Mouse (Mus musculus) limb, embryonic 12.5 days (tissue): ENCODE results near the gene Umodl1. TPM values are rescaled to one million over a fixed set of nuclear protein-coding genes. Genes with fewer than 3 reads are reported as not detected.

Source experiments
- ATAC-seq: fragments of 200-750 bp; cut with Nextera tagmentation; 2 replicates; pipeline ENCODE4 v1.8.0; 2017; ENCODE audit warnings: low read depth, moderate TSS enrichment; ENCODE audit not compliant: insufficient number of reproducible peaks, insufficient read depth, low FRiP score, low TSS enrichment
- H3K27ac ChIP-seq: fragments of 300-500 bp; sonication (generic); 2 replicates; pipeline ENCODE4 v1.5.1; 2016; ENCODE audit warnings: mild to moderate bottlenecking, moderate library complexity
- H3K27me3 ChIP-seq: fragments of 300-500 bp; sonication (generic); 2 replicates; pipeline ENCODE4 v1.6.1; 2016; ENCODE audit warnings: mild to moderate bottlenecking, moderate library complexity
- H3K36me3 ChIP-seq: fragments of 300-500 bp; sonication (generic); 2 replicates; pipeline ENCODE4 v1.6.1; 2016; ENCODE audit warnings: mild to moderate bottlenecking, moderate library complexity
- H3K4me1 ChIP-seq: fragments of 300-500 bp; sonication (generic); replicated peaks from 2 replicates; pipeline ENCODE4 v1.6.1; 2016
- H3K4me2 ChIP-seq: fragments of 300-500 bp; sonication (generic); 2 replicates; pipeline ENCODE4 v1.6.1; 2016; ENCODE audit warnings: mild to moderate bottlenecking, moderate library complexity
- H3K4me3 ChIP-seq: fragments of 300-500 bp; sonication (generic); replicated peaks from 2 replicates; pipeline ENCODE4 v1.5.1; 2016; ENCODE audit warnings: mild to moderate bottlenecking
- H3K9ac ChIP-seq: fragments of 300-500 bp; sonication (generic); replicated peaks from 2 replicates; pipeline ENCODE4 v1.6.1; 2016; ENCODE audit warnings: mild to moderate bottlenecking, moderate library complexity
- H3K9me3 ChIP-seq: fragments of 300-500 bp; sonication (generic); 2 replicates; pipeline ENCODE4 v1.6.1; 2016; ENCODE audit warnings: mild to moderate bottlenecking, moderate library complexity
- WGBS: fragments of 180-500 bp; shearing (Covaris S2); methylation state at CpG from one replicate; pipeline ENCODE4 v1.1.7; 2016; 5-methylcytosine and 5-hydroxymethylcytosine counted together
- microRNA-seq: library from miRNA; unstranded; fragments of <30 nt; microRNA quantifications from one replicate; pipeline ENCODE4, GENCODE M21; 2017
- polyA plus RNA-seq: library from polyadenylated mRNA; unstranded; fragments of >200 nt; fragmentation: Nextera tagmentation; extraction: Ambion mirVana; gene quantifications from 2 replicates; pipeline ENCODE4 v1.2.1, GENCODE M21; 2016

Gene Umodl1
- polyA plus RNA-seq, 1 experiment from 2014 or later, result 0.09 TPM

GRCm38 (mm10) chr17:31038381-31038780 lies 83.9 kb downstream of the Umodl1 start:
- H3K27ac ChIP-seq, result no peak overlapping the region
- H3K4me3 ChIP-seq, result no peak overlapping the region
- H3K36me3 ChIP-seq, result no peaks in the 10 kb centered on the region
- no peak overlapping the region for H3K4me2 ChIP-seq
- H3K9ac ChIP-seq, result no peak overlapping the region
- no peak for ATAC-seq
- peaks cover 30% of the 10 kb centered on the region for H3K4me1 ChIP-seq
- H3K27me3 ChIP-seq, result no peaks in the 10 kb centered on the region
- whole genome bisulfite sequencing, result 84% methylated on average over 4 of the region's 4 CpGs
- no peaks in the 10 kb centered on the region for H3K9me3 ChIP-seq

DNA sequence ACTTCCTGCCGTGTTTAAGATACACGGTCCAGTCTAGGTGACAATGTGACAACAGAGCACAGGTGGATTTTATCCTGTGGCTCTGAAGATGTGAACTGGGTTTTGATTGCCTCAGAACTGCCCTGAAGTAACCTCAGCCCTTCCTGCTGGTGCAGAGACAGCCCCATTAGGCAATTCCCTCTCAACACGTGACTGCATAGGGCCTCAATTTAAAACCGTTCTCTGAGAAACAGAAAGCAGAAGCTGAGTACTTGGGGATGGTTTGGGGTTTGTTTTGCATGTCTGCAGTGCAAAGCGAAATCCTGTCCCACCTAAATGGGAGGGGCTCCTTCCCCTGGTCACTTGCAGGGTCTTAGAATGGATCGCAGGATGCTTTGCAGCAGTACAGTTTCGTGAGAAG lies 85.2 kb downstream of the Umodl1 start:
- H3K27ac ChIP-seq, result no peak overlapping the region
- H3K4me3 ChIP-seq, result no peak overlapping the region
- H3K9ac ChIP-seq, result no peak overlapping the region
- H3K27me3 ChIP-seq, result no peaks in the 10 kb centered on the region
- WGBS, result 61% methylated on average over 7 of the region's 7 CpGs
- no peak for ATAC-seq
- H3K4me1 ChIP-seq, result peaks cover 22% of the 10 kb centered on the region
- no peak overlapping the region for H3K4me2 ChIP-seq
- no peaks in the 10 kb centered on the region for H3K9me3 ChIP-seq
- no peaks in the 10 kb centered on the region for H3K36me3 ChIP-seq

DNA sequence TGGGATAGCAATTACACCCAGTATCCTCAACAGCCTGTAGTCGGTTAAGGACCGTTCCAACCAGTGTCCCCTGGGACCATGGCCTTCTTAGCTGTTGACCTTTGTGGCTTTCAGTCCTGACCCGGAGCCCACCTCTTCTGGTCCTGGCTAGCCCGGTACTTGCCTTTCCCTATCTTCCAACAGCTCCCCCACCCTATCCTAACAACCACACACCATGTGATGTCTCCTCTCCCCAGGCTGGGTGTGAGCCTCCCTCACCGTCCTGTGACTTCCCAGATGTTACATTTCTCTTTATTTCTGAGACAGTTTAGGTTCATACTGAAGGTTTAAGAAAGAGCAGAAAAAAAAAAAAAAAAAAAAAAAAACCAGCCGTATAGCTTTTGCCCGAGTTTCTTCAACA lies 86.0 kb downstream of the Umodl1 start:
- Histone ChIP-seq H3K4me3 (no peak overlapping the region), H3K9me3 (no peaks in the 10 kb centered on the region), H3K27ac (no peak overlapping the region), H3K4me2 (no peak overlapping the region), H3K27me3 (no peaks in the 10 kb centered on the region), H3K4me1 (peaks cover 22% of the 10 kb centered on the region), H3K36me3 (no peaks in the 10 kb centered on the region), H3K9ac (no peak overlapping the region)
- no peak for ATAC-seq
- 75% methylated on average over 7 of the region's 7 CpGs for WGBS

DNA sequence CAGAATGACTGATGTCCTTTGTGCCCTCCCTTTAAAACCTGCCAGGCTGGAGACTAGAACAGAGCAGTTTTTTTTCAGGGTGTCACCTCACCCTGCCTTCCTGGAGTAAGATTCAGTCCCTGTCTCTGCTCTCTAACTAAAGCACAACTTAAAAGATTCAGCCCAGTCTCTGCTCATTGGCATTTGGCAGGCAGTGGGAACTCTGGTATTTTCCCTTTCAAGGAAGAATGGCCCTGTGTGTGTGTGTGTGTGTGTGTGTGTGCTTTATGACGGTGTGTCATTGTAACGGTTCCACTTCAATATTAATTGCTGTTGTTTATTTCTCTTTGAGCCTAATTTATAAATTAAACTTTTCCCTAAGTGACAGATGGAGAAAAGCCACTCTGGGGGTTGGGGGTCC lies 88.3 kb downstream of the Umodl1 start:
- Histone ChIP-seq H3K36me3 (no peaks in the 10 kb centered on the region), H3K9me3 (no peaks in the 10 kb centered on the region), H3K9ac (no peak overlapping the region), H3K4me2 (no peak overlapping the region), H3K4me3 (no peak overlapping the region), H3K27ac (no peak overlapping the region), H3K27me3 (no peaks in the 10 kb centered on the region), H3K4me1 (peaks cover 4% of the 10 kb centered on the region; the same call in 1 of the 2 replicates)
- 67% methylated on average over 2 of the region's 2 CpGs for WGBS
- ATAC-seq, result no peak

GRCm38 (mm10) chr17:31057151-31057890 lies 102.9 kb downstream of the Umodl1 start, which contains the start of gene Abcg1:
TSS of gene Abcg1 (plus strand) at chr17:31057675.
- ATAC-seq, result no peak; the same call in 1 of the 2 replicates
- peak within 1 kb of the TSS; percentile 92 for H3K4me2 ChIP-seq
- H3K27ac ChIP-seq, result no peak within 1 kb of the TSS
- no peaks in the 10 kb centered on the region for H3K36me3 ChIP-seq
- peak within 1 kb of the TSS; percentile 53 for H3K9ac ChIP-seq
- peaks cover 12% of the 10 kb centered on the region for H3K9me3 ChIP-seq
- H3K4me3 ChIP-seq, result peak within 1 kb of the TSS; percentile 56
- WGBS, result 2% methylated on average over 45 of the region's 49 CpGs
- peaks cover 45% of the 10 kb centered on the region for H3K27me3 ChIP-seq
- H3K4me1 ChIP-seq, result peaks cover 22% of the 10 kb centered on the region

DNA sequence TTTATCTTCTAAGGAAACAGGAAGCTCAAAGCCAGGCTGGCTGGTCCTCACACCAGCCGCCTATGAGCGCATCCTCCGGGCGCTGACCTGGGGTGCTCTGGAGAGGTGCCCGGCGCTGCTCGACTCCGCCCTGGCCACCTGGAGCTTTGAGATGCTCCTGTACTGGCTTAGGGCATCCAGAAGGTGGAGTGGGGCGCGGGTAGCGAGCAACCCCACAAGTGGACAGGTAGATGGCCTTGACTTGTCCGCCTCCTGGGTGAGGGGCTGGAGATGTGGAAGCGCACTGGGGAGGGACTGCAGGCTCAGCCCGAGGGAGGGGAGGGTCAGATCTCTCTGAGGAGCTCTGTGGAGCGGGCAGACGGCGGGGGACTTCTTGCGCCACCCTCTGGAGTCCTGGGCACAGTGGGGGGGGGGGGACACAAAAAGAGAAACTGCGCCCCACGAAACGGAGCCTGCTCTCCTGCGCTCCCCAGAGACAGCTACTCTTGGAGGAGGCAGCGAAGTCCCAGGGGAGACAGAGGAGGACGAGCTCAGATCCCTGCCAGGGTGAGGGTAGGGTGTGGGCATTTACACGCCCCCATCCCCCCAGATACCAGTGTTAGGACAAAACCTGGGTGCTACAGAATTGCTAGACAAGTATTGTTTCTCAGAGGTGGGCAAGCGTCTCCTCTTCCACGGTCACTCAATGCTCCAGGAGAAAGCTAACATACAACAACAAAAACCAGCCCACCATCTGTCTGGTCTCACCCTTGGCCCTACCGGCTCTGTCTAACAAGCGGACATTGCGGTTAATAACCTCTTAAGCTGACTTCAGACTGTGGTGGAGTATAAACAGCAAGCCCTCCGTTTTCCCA lies 103.7 kb downstream of the Umodl1 start:
- peak overlapping the region; percentile 53 for H3K9ac ChIP-seq
- peaks cover 45% of the 10 kb centered on the region for H3K27me3 ChIP-seq
- ATAC-seq, result no peak
- 2% methylated on average over 31 of the region's 31 CpGs for WGBS
- H3K4me1 ChIP-seq, result peaks cover 22% of the 10 kb centered on the region
- H3K9me3 ChIP-seq, result peaks cover 8% of the 10 kb centered on the region
- H3K4me3 ChIP-seq, result peak overlapping the region; percentile 56
- no peaks in the 10 kb centered on the region for H3K36me3 ChIP-seq
- H3K4me2 ChIP-seq, result peak overlapping the region; percentile 92
- H3K27ac ChIP-seq, result no peak overlapping the region

- Histone ChIP-seq H3K4me2 (peak overlapping the region; percentile 92), H3K9ac (no peak overlapping the region), H3K27ac (no peak overlapping the region), H3K9me3 (peaks cover 2% of the 10 kb centered on the region), H3K4me3 (peak overlapping the region; percentile 56), H3K4me1 (peaks cover 22% of the 10 kb centered on the region), H3K36me3 (no peaks in the 10 kb centered on the region), H3K27me3 (peaks cover 45% of the 10 kb centered on the region)
- no peak for ATAC-seq
- 2% methylated on average over 13 of the region's 13 CpGs for WGBS
Observed at GRCm38 (mm10) chr17:31058745-31059085, 104.3 kb downstream of the Umodl1 start.

DNA sequence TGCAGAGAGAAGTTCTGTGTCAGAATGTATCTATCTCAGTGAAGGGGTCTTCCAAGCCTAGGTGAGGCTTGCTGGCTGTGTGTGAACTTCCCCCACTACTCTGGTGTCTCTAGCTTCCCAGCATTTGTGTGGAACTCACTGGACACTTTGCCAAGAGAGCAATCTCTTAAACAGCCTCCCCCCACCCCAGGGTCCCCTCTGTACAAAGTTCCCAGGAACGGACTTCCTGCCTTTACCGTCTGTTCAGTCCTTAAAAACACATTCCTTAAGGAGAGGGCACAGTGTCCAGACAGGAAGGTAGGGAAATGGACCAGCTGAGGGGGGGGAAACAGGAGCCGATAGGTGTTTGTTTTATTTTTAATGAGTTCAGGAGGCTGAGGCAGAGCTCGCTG lies 105.8 kb downstream of the Umodl1 start:
- ATAC-seq, result no peak
- H3K36me3 ChIP-seq, result no peaks in the 10 kb centered on the region
- no peaks in the 10 kb centered on the region for H3K9me3 ChIP-seq
- 36% methylated on average over 4 of the region's 4 CpGs for WGBS
- no peak overlapping the region for H3K27ac ChIP-seq
- H3K4me3 ChIP-seq, result no peak overlapping the region
- no peak overlapping the region for H3K9ac ChIP-seq
- peaks cover 45% of the 10 kb centered on the region for H3K27me3 ChIP-seq
- peaks cover 22% of the 10 kb centered on the region for H3K4me1 ChIP-seq
- no peak overlapping the region for H3K4me2 ChIP-seq

Small RNA genes within 50 kb of the gene (microRNA-seq; reads per million reads assigned to microRNA genes)
- gene Gm24026, result not detected

Other genes starting within 250 kb of the Umodl1 start
- gene Glp1r, start 52.8 kb upstream of the Umodl1 start, polyA plus RNA-seq, result not detected in 2 replicates
- 8.9 and 10.9 TPM in 2 replicates for gene Abcg1, start 103.0 kb downstream of the Umodl1 start, polyA plus RNA-seq
- not detected in 2 replicates for gene Tff3, start 175.0 kb downstream of the Umodl1 start, polyA plus RNA-seq
- gene Tff2, start 189.6 kb downstream of the Umodl1 start, polyA plus RNA-seq, result not detected in 2 replicates
- gene Tff1, start 210.6 kb downstream of the Umodl1 start, polyA plus RNA-seq, result not detected in 2 replicates
- gene Tmprss3, start 244.3 kb downstream of the Umodl1 start, polyA plus RNA-seq, result not detected in 2 replicates